Mouse (Mus musculus) limb, embryonic 12.5 days (tissue): ENCODE results near the gene Eif5b. TPM values are rescaled to one million over a fixed set of nuclear protein-coding genes. Genes with fewer than 3 reads are reported as not detected.
A peak's percentile ranks its signal among the peaks of the same experiment; 100 is the strongest.

Source experiments
- ATAC-seq: fragments of 200-750 bp; cut with Nextera tagmentation; 2 replicates; pipeline ENCODE4 v1.8.0; 2017; ENCODE audit warnings: low read depth, moderate TSS enrichment; ENCODE audit not compliant: insufficient number of reproducible peaks, insufficient read depth, low FRiP score, low TSS enrichment
- H3K27ac ChIP-seq: fragments of 300-500 bp; sonication (generic); 2 replicates; pipeline ENCODE4 v1.5.1; 2016; ENCODE audit warnings: mild to moderate bottlenecking, moderate library complexity
- H3K27me3 ChIP-seq: fragments of 300-500 bp; sonication (generic); 2 replicates; pipeline ENCODE4 v1.6.1; 2016; ENCODE audit warnings: mild to moderate bottlenecking, moderate library complexity
- H3K36me3 ChIP-seq: fragments of 300-500 bp; sonication (generic); 2 replicates; pipeline ENCODE4 v1.6.1; 2016; ENCODE audit warnings: mild to moderate bottlenecking, moderate library complexity
- H3K4me1 ChIP-seq: fragments of 300-500 bp; sonication (generic); replicated peaks from 2 replicates; pipeline ENCODE4 v1.6.1; 2016
- H3K4me2 ChIP-seq: fragments of 300-500 bp; sonication (generic); 2 replicates; pipeline ENCODE4 v1.6.1; 2016; ENCODE audit warnings: mild to moderate bottlenecking, moderate library complexity
- H3K4me3 ChIP-seq: fragments of 300-500 bp; sonication (generic); replicated peaks from 2 replicates; pipeline ENCODE4 v1.5.1; 2016; ENCODE audit warnings: mild to moderate bottlenecking
- H3K9ac ChIP-seq: fragments of 300-500 bp; sonication (generic); replicated peaks from 2 replicates; pipeline ENCODE4 v1.6.1; 2016; ENCODE audit warnings: mild to moderate bottlenecking, moderate library complexity
- H3K9me3 ChIP-seq: fragments of 300-500 bp; sonication (generic); 2 replicates; pipeline ENCODE4 v1.6.1; 2016; ENCODE audit warnings: mild to moderate bottlenecking, moderate library complexity
- whole genome bisulfite sequencing: fragments of 180-500 bp; shearing (Covaris S2); methylation state at CpG from one replicate; pipeline ENCODE4 v1.1.7; 2016; 5-methylcytosine and 5-hydroxymethylcytosine counted together
- polyA plus RNA-seq: library from polyadenylated mRNA; unstranded; fragments of >200 nt; fragmentation: Nextera tagmentation; extraction: Ambion mirVana; gene quantifications from 2 replicates; pipeline ENCODE4 v1.2.1, GENCODE M21; 2016

Gene Eif5b
- 34.0 and 34.2 TPM in 2 replicates for polyA plus RNA-seq

GRCm38 (mm10) chr1:37997867-37998266, at the start of gene Eif5b, which contains the start of gene Txndc9:
Gene Eif5b (plus strand): TSS chr1:37998010.
Gene Txndc9 (minus strand): TSS chr1:37997893.
- ATAC-seq = peak; percentile 92
- Histone ChIP-seq H3K4me1 (peaks cover 16% of the 10 kb centered on the region), H3K36me3 (peaks cover 27% of the 10 kb centered on the region), H3K4me2 (peak within 1 kb of the TSS; percentile 90), H3K27me3 (no peaks in the 10 kb centered on the region), H3K4me3 (peak within 1 kb of the TSS; percentile 96), H3K9me3 (no peaks in the 10 kb centered on the region), H3K9ac (peak within 1 kb of the TSS; percentile 94), H3K27ac (peak within 1 kb of the TSS; percentile 89)
- under 1% methylated on average over 50 of the region's 50 CpGs for WGBS

- Histone ChIP-seq H3K36me3 (no peaks in the 10 kb centered on the region), H3K9me3 (no peaks in the 10 kb centered on the region), H3K9ac (no peak overlapping the region), H3K4me1 (no peaks in the 10 kb centered on the region), H3K27ac (no peak overlapping the region), H3K27me3 (no peaks in the 10 kb centered on the region), H3K4me2 (no peak overlapping the region), H3K4me3 (no peak overlapping the region)
- ATAC-seq = no peak
- WGBS = 66% methylated on average over 2 of the region's 2 CpGs
These were observed 48.9 kb upstream of the Eif5b start for GRCm38 (mm10) chr1:37948906-37949305.

GRCm38 (mm10) chr1:37954786-37955185, 43.0 kb upstream of the Eif5b start:
- H3K9me3 ChIP-seq = no peaks in the 10 kb centered on the region
- H3K9ac ChIP-seq = no peak overlapping the region
- no peak for ATAC-seq
- 82% methylated on average over 7 of the region's 7 CpGs for WGBS
- H3K4me2 ChIP-seq = no peak overlapping the region
- H3K27me3 ChIP-seq = no peaks in the 10 kb centered on the region
- no peak overlapping the region for H3K27ac ChIP-seq
- no peak overlapping the region for H3K4me3 ChIP-seq
- H3K4me1 ChIP-seq = no peaks in the 10 kb centered on the region
- no peaks in the 10 kb centered on the region for H3K36me3 ChIP-seq

- H3K9ac ChIP-seq = no peak overlapping the region
- no peaks in the 10 kb centered on the region for H3K4me1 ChIP-seq
- no peak for ATAC-seq
- no peak overlapping the region for H3K27ac ChIP-seq
- no peaks in the 10 kb centered on the region for H3K27me3 ChIP-seq
- no peak overlapping the region for H3K4me2 ChIP-seq
- H3K4me3 ChIP-seq = no peak overlapping the region
- no peaks in the 10 kb centered on the region for H3K9me3 ChIP-seq
- 92% methylated on average over 2 of the region's 2 CpGs for WGBS
- H3K36me3 ChIP-seq = no peaks in the 10 kb centered on the region
These were observed 42.6 kb upstream of the Eif5b start for GRCm38 (mm10) chr1:37955251-37955650.

- ATAC-seq = no peak
- no peaks in the 10 kb centered on the region for H3K27me3 ChIP-seq
- no peaks in the 10 kb centered on the region for H3K4me1 ChIP-seq
- no peak overlapping the region for H3K9ac ChIP-seq
- 0 out of 2 replicates have a peak, but pooled peaks cover 3% of the 10 kb centered on the region for H3K9me3 ChIP-seq
- 46% methylated on average over 3 of the region's 3 CpGs for WGBS
- no peak overlapping the region for H3K4me3 ChIP-seq
- no peaks in the 10 kb centered on the region for H3K36me3 ChIP-seq
- H3K27ac ChIP-seq = no peak overlapping the region
- no peak overlapping the region for H3K4me2 ChIP-seq
These were observed 40.9 kb upstream of the Eif5b start for GRCm38 (mm10) chr1:37956690-37957431.

GRCm38 (mm10) chr1:37957659-37958058, 40.2 kb upstream of the Eif5b start, which contains the start of gene Lyg1:
Gene Lyg1 (minus strand): TSS chr1:37957759.
- Histone ChIP-seq H3K27ac (no peak within 1 kb of the TSS), H3K9me3 (0 out of 2 replicates have a peak, but pooled peaks cover 3% of the 10 kb centered on the region), H3K36me3 (no peaks in the 10 kb centered on the region), H3K4me3 (no peak within 1 kb of the TSS), H3K4me2 (no peak within 1 kb of the TSS), H3K4me1 (no peaks in the 10 kb centered on the region), H3K9ac (no peak within 1 kb of the TSS), H3K27me3 (no peaks in the 10 kb centered on the region)
- WGBS = 83% methylated on average over 5 of the region's 5 CpGs
- ATAC-seq = no peak

GRCm38 (mm10) chr1:37958516-37958915, 39.3 kb upstream of the Eif5b start:
- Histone ChIP-seq H3K27me3 (no peaks in the 10 kb centered on the region), H3K4me2 (no peak overlapping the region), H3K36me3 (no peaks in the 10 kb centered on the region), H3K27ac (no peak overlapping the region), H3K4me1 (no peaks in the 10 kb centered on the region), H3K9me3 (0 out of 2 replicates have a peak, but pooled peaks cover 3% of the 10 kb centered on the region), H3K9ac (no peak overlapping the region), H3K4me3 (no peak overlapping the region)
- 69% methylated on average over 2 of the region's 2 CpGs for WGBS
- ATAC-seq = no peak

GRCm38 (mm10) chr1:37959486-37959885, 38.3 kb upstream of the Eif5b start:
- H3K4me3 ChIP-seq = no peak overlapping the region
- no peak overlapping the region for H3K27ac ChIP-seq
- no peaks in the 10 kb centered on the region for H3K27me3 ChIP-seq
- no peak overlapping the region for H3K4me2 ChIP-seq
- H3K36me3 ChIP-seq = no peaks in the 10 kb centered on the region
- H3K4me1 ChIP-seq = no peaks in the 10 kb centered on the region
- ATAC-seq = no peak
- H3K9ac ChIP-seq = no peak overlapping the region
- WGBS = 76% methylated on average over 5 of the region's 5 CpGs
- H3K9me3 ChIP-seq = 0 out of 2 replicates have a peak, but pooled peaks cover 3% of the 10 kb centered on the region

GRCm38 (mm10) chr1:37965571-37965970, 32.2 kb upstream of the Eif5b start:
- WGBS = 51% methylated on average over 10 of the region's 10 CpGs
- H3K36me3 ChIP-seq = no peaks in the 10 kb centered on the region

GRCm38 (mm10) chr1:37968746-37969145, 29.1 kb upstream of the Eif5b start:
- Histone ChIP-seq H3K36me3 (no peaks in the 10 kb centered on the region), H3K4me2 (no peak overlapping the region), H3K9me3 (no peaks in the 10 kb centered on the region), H3K27me3 (no peaks in the 10 kb centered on the region), H3K4me1 (0 out of 2 replicates have a peak, but pooled peaks cover 3% of the 10 kb centered on the region), H3K9ac (no peak overlapping the region), H3K4me3 (no peak overlapping the region), H3K27ac (no peak overlapping the region)
- no peak for ATAC-seq
- WGBS = 68% methylated on average over 6 of the region's 6 CpGs

More at GRCm38 (mm10) chr1:37965571-37965970, 32.2 kb upstream of the Eif5b start:
- ATAC-seq = no peak
- Histone ChIP-seq H3K9me3 (0 out of 2 replicates have a peak, but pooled peaks cover 2% of the 10 kb centered on the region), H3K4me2 (no peak overlapping the region), H3K27ac (no peak overlapping the region), H3K9ac (no peak overlapping the region), H3K27me3 (no peaks in the 10 kb centered on the region), H3K4me1 (0 out of 2 replicates have a peak, but pooled peaks cover 3% of the 10 kb centered on the region), H3K4me3 (no peak overlapping the region)

GRCm38 (mm10) chr1:37971520-37971919, 26.3 kb upstream of the Eif5b start:
- Histone ChIP-seq H3K4me2 (no peak overlapping the region), H3K4me1 (no peaks in the 10 kb centered on the region), H3K9me3 (no peaks in the 10 kb centered on the region), H3K36me3 (no peaks in the 10 kb centered on the region), H3K27ac (no peak overlapping the region), H3K9ac (no peak overlapping the region), H3K4me3 (no peak overlapping the region), H3K27me3 (no peaks in the 10 kb centered on the region)
- ATAC-seq = no peak
- 64% methylated on average over 4 of the region's 4 CpGs for WGBS
